Mouse (Mus musculus) neural tube, embryonic 14.5 days (tissue): Measurements from ENCODE around the gene Gm20816. TPM values are rescaled to one million over a fixed set of nuclear protein-coding genes. Genes with fewer than 3 reads are reported as not detected.
"Not testable (repeated sequence)": the region's sequence is repeated elsewhere in the genome, so short reads cannot be mapped to it uniquely, and the experiment has no call there.

Source experiments
- ATAC-seq: fragments of 200-750 bp; cut with Nextera tagmentation; 2 replicates; pipeline ENCODE4 v1.8.0; 2017; ENCODE audit warnings: low read depth, mild to moderate bottlenecking, moderate TSS enrichment, moderate library complexity
- H3K27ac ChIP-seq: fragments of 300-500 bp; sonication (generic); 2 replicates; pipeline ENCODE4 v1.5.1; 2014; ENCODE audit warnings: low read depth, mild to moderate bottlenecking, control low read depth, low read length, moderate library complexity, mixed read lengths
- H3K27me3 ChIP-seq: fragments of 300-500 bp; sonication (generic); 2 replicates; pipeline ENCODE4 v1.6.1; 2014; ENCODE audit warnings: low read length; ENCODE audit not compliant: control insufficient read depth, insufficient read depth
- H3K36me3 ChIP-seq: fragments of 300-500 bp; sonication (generic); 2 replicates; pipeline ENCODE4 v1.6.1; 2014; ENCODE audit warnings: low read length, mixed read lengths; ENCODE audit not compliant: control insufficient read depth, insufficient read depth
- H3K4me1 ChIP-seq: fragments of 300-500 bp; sonication (generic); 2 replicates; pipeline ENCODE4 v1.6.1; 2014; ENCODE audit warnings: low read length; ENCODE audit not compliant: control insufficient read depth, insufficient read depth
- H3K4me2 ChIP-seq: fragments of 300-500 bp; sonication (generic); 2 replicates; pipeline ENCODE4 v1.6.1; 2014; ENCODE audit warnings: mild to moderate bottlenecking, low read depth, low read length, control low read depth
- H3K4me3 ChIP-seq: fragments of 300-500 bp; sonication (generic); 2 replicates; pipeline ENCODE4 v1.5.1; 2014; ENCODE audit warnings: low read depth, low read length, control low read depth, mixed read lengths
- H3K9ac ChIP-seq: fragments of 300-500 bp; sonication (generic); replicated peaks from 2 replicates; pipeline ENCODE4 v1.6.1; 2014; ENCODE audit warnings: low read depth, mild to moderate bottlenecking, control low read depth, low read length, mixed read lengths
- H3K9me3 ChIP-seq: fragments of 300-500 bp; sonication (generic); 2 replicates; pipeline ENCODE4 v1.6.1; 2016; ENCODE audit warnings: low read length; ENCODE audit not compliant: control insufficient read depth
- WGBS: fragments of 180-500 bp; shearing (Covaris S2); extraction: QIAGEN DNeasy Blood & Tissue Kit; methylation state at CpG from one replicate; pipeline ENCODE4 v1.1.7; 2014; 5-methylcytosine and 5-hydroxymethylcytosine counted together
- polyA plus RNA-seq: library from polyadenylated mRNA; unstranded; fragments of >200 nt; fragmentation: Nextera tagmentation; extraction: Ambion mirVana; gene quantifications from 2 replicates; pipeline ENCODE4 v1.2.1, GENCODE M21; 2014

Gene Gm20816
- polyA plus RNA-seq: not detected in 2 replicates

GRCm38 (mm10) chrY:68537655-68538054, at the start of gene Gm20816:
Gene Gm20816 (plus strand): TSS chrY:68537955.
- not testable (repeated sequence) for ATAC-seq, H3K27ac ChIP-seq, H3K9ac ChIP-seq, H3K4me2 ChIP-seq, H3K4me3 ChIP-seq, H3K9me3 ChIP-seq, H3K4me1 ChIP-seq, H3K27me3 ChIP-seq, H3K36me3 ChIP-seq
- no CpG with 5 or more reads among the region's 3 CpGs for WGBS

Other genes starting within 250 kb of the Gm20816 start
- gene Gm20937, start 243.1 kb upstream of the Gm20816 start, polyA plus RNA-seq: not detected in 2 replicates